Mouse (Mus musculus) heart, adult 8-10 months (tissue): ENCODE results near the gene Vmn2r108. TPM values are rescaled to one million over a fixed set of nuclear protein-coding genes. Genes with fewer than 3 reads are reported as not detected.
"Not testable (repeated sequence)": the region's sequence is repeated elsewhere in the genome, so short reads cannot be mapped to it uniquely, and the experiment has no call there.

Experiments
- DNase-seq: peaks from one replicate; pipeline ENCODE4 v3.0.0; 2022; ENCODE audit warnings: low spot score
- total RNA-seq, 4 experiments: library from RNA; stranded (reverse); gene quantifications; 2 replicates each; pipeline ENCODE4 v1.2.4; 2022

The Vmn2r108 gene
- total RNA-seq: under 1 TPM in 1 of 4 experiments, not detected in 3; 0.03 TPM

DNA sequence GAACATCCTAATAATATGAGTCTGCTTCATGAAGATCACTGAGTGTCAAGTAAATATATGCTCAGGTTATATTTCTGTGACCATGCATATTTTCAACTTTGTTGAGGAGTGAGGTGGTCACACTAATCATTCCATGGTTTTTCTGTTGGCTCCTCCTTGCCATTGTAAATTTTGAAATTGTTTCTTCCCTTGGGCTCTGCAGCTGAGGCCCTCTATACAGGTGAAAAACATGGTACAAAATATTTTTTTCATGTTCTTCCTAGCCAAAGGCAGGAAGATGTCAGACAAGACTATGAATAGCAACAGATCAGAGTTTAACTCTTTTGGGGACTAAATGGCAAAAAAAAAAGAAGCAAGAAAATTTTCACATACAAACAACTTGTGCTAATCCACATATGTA lies at the start of gene Vmn2r108:
TSS of gene Vmn2r108 (minus strand) at position 101 of the 400 bp plus-strand sequence.
- no peak for DNase-seq

DNA sequence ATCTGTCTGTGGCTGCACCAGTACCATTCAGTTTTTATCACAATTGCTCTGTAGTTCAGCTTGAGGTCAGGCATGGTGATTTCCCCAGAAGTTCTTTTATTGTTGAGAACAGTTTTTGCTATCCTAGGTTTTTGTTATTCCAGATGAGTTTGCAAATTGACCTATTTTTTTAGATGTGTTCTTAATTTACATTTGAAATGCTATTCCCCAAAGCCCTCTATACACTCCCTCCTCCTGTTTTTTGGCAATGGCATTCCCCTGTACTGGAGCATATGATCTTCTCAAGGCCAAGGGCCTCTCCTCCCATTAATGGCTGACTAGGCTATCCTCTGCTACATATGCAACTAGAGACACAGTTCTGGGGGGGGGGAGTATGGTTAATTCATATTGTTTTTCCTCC lies 27.1 kb upstream of the Vmn2r108 start:
- not testable (repeated sequence) for DNase-seq

DNA sequence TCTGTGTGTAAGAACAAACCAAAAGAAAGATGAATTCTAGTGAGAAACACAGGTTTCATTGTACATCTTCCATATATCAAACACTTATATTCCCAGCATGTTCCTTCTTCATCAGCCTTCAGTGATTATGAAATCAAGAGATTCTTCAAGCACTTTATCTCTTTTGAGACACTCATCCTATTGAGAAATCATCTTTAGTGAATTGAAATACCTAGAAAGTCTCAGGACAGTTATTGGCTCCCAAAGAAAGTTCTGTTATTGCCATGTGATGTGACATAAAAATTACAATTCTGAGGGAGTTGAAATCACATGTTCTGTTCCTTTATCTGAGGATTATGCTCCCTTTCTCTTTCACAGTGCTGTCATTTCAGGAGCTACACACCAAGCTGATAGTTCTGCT lies 16.7 kb upstream of the Vmn2r108 start, which contains the start of gene Vmn1r225:
TSS of gene Vmn1r225 (plus strand) at position 301 of the 400 bp plus-strand sequence.
- DNase-seq: no peak

DNA sequence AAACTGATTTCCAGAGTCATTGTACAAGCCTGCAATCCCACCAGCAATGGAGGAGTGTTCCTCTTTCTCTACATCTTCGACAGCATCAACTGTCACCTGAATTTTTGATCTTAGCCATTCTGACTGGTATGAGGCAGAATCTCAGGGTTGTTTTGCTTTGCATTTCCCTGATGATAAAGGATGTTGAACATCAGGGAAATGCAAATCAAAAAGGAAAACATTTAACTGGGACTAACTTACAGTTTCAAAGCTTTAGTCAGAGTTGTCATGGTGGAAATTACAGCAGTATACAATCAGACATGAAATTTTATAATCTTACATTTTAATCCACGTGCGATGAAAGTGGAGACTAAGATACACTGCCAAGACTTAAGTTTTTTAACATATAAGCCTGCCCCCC lies 7.8 kb downstream of the Vmn2r108 start:
- no peak for DNase-seq

DNA sequence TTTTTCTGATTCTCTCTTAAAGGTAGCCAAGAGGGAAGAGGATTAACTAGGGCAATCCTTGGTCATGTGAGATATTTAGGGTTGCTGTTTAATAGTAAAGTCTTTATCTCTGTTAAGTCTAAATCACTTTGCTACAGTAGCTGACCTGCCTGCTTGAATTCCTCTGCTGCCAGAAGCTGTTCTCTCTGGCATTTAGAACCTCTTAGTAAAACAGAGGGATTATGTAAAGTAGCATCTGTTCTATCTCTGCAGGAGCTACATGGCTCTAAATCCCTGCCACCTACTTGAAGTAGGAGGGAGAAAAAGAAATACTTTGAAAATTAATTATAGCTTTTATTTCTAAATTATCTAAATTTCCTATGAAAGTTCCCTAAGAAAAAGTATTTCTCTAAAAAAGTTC lies 41.9 kb downstream of the Vmn2r108 start:
- no peak for DNase-seq

DNA sequence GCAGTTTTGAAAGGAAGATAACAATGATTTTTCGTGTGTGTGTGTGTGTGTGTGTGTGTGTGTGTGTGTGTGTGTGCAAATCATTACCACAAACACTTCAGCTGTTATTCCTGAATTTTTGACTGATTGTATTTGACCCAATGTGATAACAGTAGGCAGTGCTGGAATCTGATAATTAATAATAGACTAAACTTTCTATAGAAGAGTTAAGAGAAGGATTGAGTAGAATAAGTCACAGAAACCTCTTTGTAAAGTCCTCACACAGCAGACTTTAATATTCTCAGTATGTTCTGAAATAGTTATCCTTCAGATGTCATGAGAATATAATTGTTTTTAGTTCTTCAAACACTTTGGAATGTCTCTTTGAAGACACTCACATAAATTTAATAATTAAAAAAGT lies 67.3 kb downstream of the Vmn2r108 start, which contains the start of gene Vmn1r224:
TSS of gene Vmn1r224 (plus strand) at position 301 of the 400 bp plus-strand sequence.
- no peak for DNase-seq

Other genes with a start within 250 kb of the Vmn2r108 start
- not detected for gene Vmn2r105, start 246.3 kb downstream of the Vmn2r108 start, total RNA-seq
- not detected for gene Vmn2r106, start 195.8 kb downstream of the Vmn2r108 start, total RNA-seq
- not detected for gene Vmn2r107, start 136.1 kb downstream of the Vmn2r108 start, total RNA-seq
- gene Vmn1r224, start 67.2 kb downstream of the Vmn2r108 start, total RNA-seq: not detected
- gene Vmn1r225, start 16.8 kb upstream of the Vmn2r108 start, total RNA-seq: not detected
- gene Vmn2r109, start 83.4 kb upstream of the Vmn2r108 start, total RNA-seq: not detected
- gene Vmn2r110, start 115.1 kb upstream of the Vmn2r108 start, total RNA-seq: not detected
- gene Fpr-rs3, start 143.5 kb upstream of the Vmn2r108 start, total RNA-seq: not detected
- gene Vmn1r226, start 201.5 kb upstream of the Vmn2r108 start, total RNA-seq: not detected
- gene Vmn1r227, start 248.5 kb upstream of the Vmn2r108 start, total RNA-seq: not detected